Mouse (Mus musculus): ENCODE results near the gene Jph4. TPM values are rescaled to one million over a fixed set of nuclear protein-coding genes. Genes with fewer than 3 reads are reported as not detected.

Gene Jph4
- polyA plus RNA-seq, 2 experiments, result 0.04 TPM; not detected in 1

DNA sequence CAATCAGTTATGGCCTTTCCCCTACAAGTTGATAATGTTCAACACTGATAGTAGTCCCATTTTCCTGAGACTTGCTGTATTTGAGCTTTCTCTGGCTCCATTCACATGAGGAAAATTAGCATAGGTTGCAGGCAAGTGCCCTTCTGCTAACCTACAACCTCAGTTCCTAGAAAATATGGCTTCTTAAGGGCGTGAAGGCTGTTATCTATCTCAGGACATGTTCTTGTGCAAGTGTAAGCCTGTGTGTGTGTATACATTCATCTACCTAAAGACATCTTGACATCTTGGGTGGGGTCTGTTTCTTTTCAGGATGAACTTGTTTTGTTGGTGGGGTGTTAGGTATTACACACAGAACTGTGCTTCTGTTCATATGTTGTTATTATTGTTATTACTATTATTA lies 57.7 kb downstream of the Jph4 start:
- H3K36me3 ChIP-seq (replicated peaks; ENCODE audit: control insufficient read depth, insufficient read depth, low read depth), result no peaks in the 10 kb centered on the region
- H3K9me3 ChIP-seq (ENCODE audit: control insufficient read depth, low read length), result no peaks in the 10 kb centered on the region
- H3K27ac ChIP-seq, result peak overlapping the region; percentile 64
- ATAC-seq (ENCODE audit: insufficient read depth), result peak; percentile 12; the same call in 1 of the 2 replicates
- no peaks in the 10 kb centered on the region for H3K27me3 ChIP-seq (ENCODE audit: control insufficient read depth, insufficient read depth, low read length)
- no peak overlapping the region for H3K4me3 ChIP-seq (ENCODE audit: insufficient read depth in 1 of 2, low read depth in 2 of 2, low read length in 2 of 2)
- peak; percentile 13 to 66 (median 22) for DNase-seq (ENCODE audit: low read depth in 3 of 3, low spot score in 3 of 3)
- peaks cover 33 to 47% of the 10 kb centered on the region in 2 experiments for H3K4me1 ChIP-seq (replicated peaks; ENCODE audit: control insufficient read depth in 2 of 2, insufficient read depth in 2 of 2, low read length in 1 of 2)
- 9% methylated on average over 1 of the region's 1 CpGs for WGBS (ENCODE audit: insufficient replicate concordance)
- peak overlapping the region; percentile 30 for H3K4me2 ChIP-seq (ENCODE audit: low read depth)
- peak overlapping the region; percentile 44; the same call in 1 of the 2 replicates for H3K9ac ChIP-seq (replicated peaks)
- TF ChIP-seq CTCF (IDR thresholded peaks at IDR 0.05; ENCODE audit: low read depth) (no peak), EP300 (IDR thresholded peaks at IDR 0.05; ENCODE audit: low read depth) (peak; percentile 56)

Other genes starting within 250 kb of the Jph4 start
- gene Homez, start 246.0 kb downstream of the Jph4 start, polyA plus RNA-seq (2012; rRNA removed), result 0.78 and 0.96 TPM in 2 replicates
- gene Homez, start 246.0 kb downstream of the Jph4 start, polyA plus RNA-seq (2014; fragmentation: Nextera tagmentation; extraction: Ambion mirVana), result 1.8 TPM in 2 replicates
- 1.9 and 2.6 TPM in 2 replicates for gene Ppp1r3e, start 239.4 kb downstream of the Jph4 start, polyA plus RNA-seq (2012; rRNA removed)
- 0.45 and 0.52 TPM in 2 replicates for gene Ppp1r3e, start 239.4 kb downstream of the Jph4 start, polyA plus RNA-seq (2014; fragmentation: Nextera tagmentation; extraction: Ambion mirVana)
- 3.8 and 4.9 TPM in 2 replicates for gene Bcl2l2, start 233.6 kb downstream of the Jph4 start, polyA plus RNA-seq (2012; rRNA removed)
- gene Bcl2l2, start 233.6 kb downstream of the Jph4 start, polyA plus RNA-seq (2014; fragmentation: Nextera tagmentation; extraction: Ambion mirVana), result 0.47 and 0.51 TPM in 2 replicates
- gene Gm20521, start 233.5 kb downstream of the Jph4 start, polyA plus RNA-seq (2012; rRNA removed), result 0.03 and 0.06 TPM in 2 replicates
- gene Gm20521, start 233.5 kb downstream of the Jph4 start, polyA plus RNA-seq (2014; fragmentation: Nextera tagmentation; extraction: Ambion mirVana), result not detected in 2 replicates
- gene Pabpn1, start 224.4 kb downstream of the Jph4 start, polyA plus RNA-seq (2012; rRNA removed), result 98.8 and 110 TPM in 2 replicates
- gene Pabpn1, start 224.4 kb downstream of the Jph4 start, polyA plus RNA-seq (2014; fragmentation: Nextera tagmentation; extraction: Ambion mirVana), result 47.1 and 51.7 TPM in 2 replicates
- 4.2 and 5.1 TPM in 2 replicates for gene Slc22a17, start 203.8 kb downstream of the Jph4 start, polyA plus RNA-seq (2012; rRNA removed)
- gene Slc22a17, start 203.8 kb downstream of the Jph4 start, polyA plus RNA-seq (2014; fragmentation: Nextera tagmentation; extraction: Ambion mirVana), result 0.79 and 0.96 TPM in 2 replicates
- 0.54 and 0.69 TPM in 2 replicates for gene Efs, start 190.8 kb downstream of the Jph4 start, polyA plus RNA-seq (2012; rRNA removed)
- 0.23 and 0.39 TPM in 2 replicates for gene Efs, start 190.8 kb downstream of the Jph4 start, polyA plus RNA-seq (2014; fragmentation: Nextera tagmentation; extraction: Ambion mirVana)
- not detected in 2 replicates for gene Il25, start 184.2 kb downstream of the Jph4 start, polyA plus RNA-seq (2012; rRNA removed)
- gene Il25, start 184.2 kb downstream of the Jph4 start, polyA plus RNA-seq (2014; fragmentation: Nextera tagmentation; extraction: Ambion mirVana), result not detected in 2 replicates
- gene Cmtm5, start 180.7 kb downstream of the Jph4 start, polyA plus RNA-seq (2012; rRNA removed), result 0.04 TPM in 1 of 2 replicates, not detected in the other
- not detected in 2 replicates for gene Cmtm5, start 180.7 kb downstream of the Jph4 start, polyA plus RNA-seq (2014; fragmentation: Nextera tagmentation; extraction: Ambion mirVana)
- gene Myh6, start 150.0 kb downstream of the Jph4 start, polyA plus RNA-seq (2012; rRNA removed), result 0.01 and 0.02 TPM in 2 replicates
- not detected in 2 replicates for gene Myh6, start 150.0 kb downstream of the Jph4 start, polyA plus RNA-seq (2014; fragmentation: Nextera tagmentation; extraction: Ambion mirVana)
- not detected in 2 replicates for gene Gm17428, start 140.0 kb downstream of the Jph4 start, polyA plus RNA-seq (2012; rRNA removed)
- not detected in 2 replicates for gene Gm17428, start 140.0 kb downstream of the Jph4 start, polyA plus RNA-seq (2014; fragmentation: Nextera tagmentation; extraction: Ambion mirVana)
- gene Myh7, start 122.3 kb downstream of the Jph4 start, polyA plus RNA-seq (2012; rRNA removed), result 0.03 and 0.07 TPM in 2 replicates
- gene Myh7, start 122.3 kb downstream of the Jph4 start, polyA plus RNA-seq (2014; fragmentation: Nextera tagmentation; extraction: Ambion mirVana), result 0.05 TPM in 1 of 2 replicates, not detected in the other
- 14.4 and 31.0 TPM in 2 replicates for gene Ngdn, start 101.5 kb downstream of the Jph4 start, polyA plus RNA-seq (2012; rRNA removed)
- 36.0 and 39.6 TPM in 2 replicates for gene Ngdn, start 101.5 kb downstream of the Jph4 start, polyA plus RNA-seq (2014; fragmentation: Nextera tagmentation; extraction: Ambion mirVana)
- 0.26 and 0.29 TPM in 2 replicates for gene Zfhx2, start 24.6 kb downstream of the Jph4 start, polyA plus RNA-seq (2012; rRNA removed)
- gene Zfhx2, start 24.6 kb downstream of the Jph4 start, polyA plus RNA-seq (2014; fragmentation: Nextera tagmentation; extraction: Ambion mirVana), result 0.61 and 0.62 TPM in 2 replicates
- gene Thtpa, start 22.2 kb downstream of the Jph4 start, polyA plus RNA-seq (2012; rRNA removed), result 2.0 and 2.6 TPM in 2 replicates
- 4.3 and 4.6 TPM in 2 replicates for gene Thtpa, start 22.2 kb downstream of the Jph4 start, polyA plus RNA-seq (2014; fragmentation: Nextera tagmentation; extraction: Ambion mirVana)
- 12.7 and 13.4 TPM in 2 replicates for gene Ap1g2, start 10.3 kb downstream of the Jph4 start, polyA plus RNA-seq (2012; rRNA removed)
- gene Ap1g2, start 10.3 kb downstream of the Jph4 start, polyA plus RNA-seq (2014; fragmentation: Nextera tagmentation; extraction: Ambion mirVana), result 18.6 and 21.2 TPM in 2 replicates
- gene Dhrs2, start 105.1 kb upstream of the Jph4 start, polyA plus RNA-seq (2012; rRNA removed), result 0.06 TPM in 1 of 2 replicates, not detected in the other
- gene Dhrs2, start 105.1 kb upstream of the Jph4 start, polyA plus RNA-seq (2014; fragmentation: Nextera tagmentation; extraction: Ambion mirVana), result 0.14 TPM in 1 of 2 replicates, not detected in the other